Mouse (Mus musculus) liver, adult 2 months (tissue): ENCODE results near the gene Bloc1s3. TPM values are rescaled to one million over a fixed set of nuclear protein-coding genes. Genes with fewer than 3 reads are reported as not detected.
A peak's percentile ranks its signal among the peaks of the same experiment; 100 is the strongest.

Source experiments
- DNase-seq: peaks from one replicate; pipeline ENCODE4 v3.0.0-alpha.2; 2011; ENCODE audit warnings: low read depth, low spot score; ENCODE audit errors: extremely low read depth
- H3K27ac ChIP-seq: fragments of 200-500 bp; replicated peaks from 2 replicates; pipeline ENCODE4 v1.5.1; 2012; ENCODE audit warnings: low read depth, mild to moderate bottlenecking, control low read depth, inconsistent platforms, low read length; ENCODE audit not compliant: insufficient read depth
- H3K27me3 ChIP-seq: fragments of 200-500 bp; 2 replicates; pipeline ENCODE4 v1.6.1; 2012; ENCODE audit warnings: mild to moderate bottlenecking, moderate library complexity, low read length, inconsistent platforms; ENCODE audit not compliant: control insufficient read depth, insufficient read depth
- H3K36me3 ChIP-seq: fragments of 200-500 bp; 2 replicates; pipeline ENCODE4 v1.6.1; 2012; ENCODE audit warnings: low read length, inconsistent platforms; ENCODE audit not compliant: control insufficient read depth, insufficient read depth
- H3K4me1 ChIP-seq: fragments of 200-500 bp; 2 replicates; pipeline ENCODE4 v1.6.1; 2011; ENCODE audit warnings: low read length; ENCODE audit not compliant: control insufficient read depth, insufficient read depth
- H3K4me3 ChIP-seq: fragments of 200-500 bp; 2 replicates; pipeline ENCODE4 v1.5.1; 2011; ENCODE audit warnings: low read depth, mild to moderate bottlenecking, control low read depth, low read length, moderate library complexity; ENCODE audit not compliant: insufficient read depth
- H3K79me2 ChIP-seq: fragments of 200-500 bp; 2 replicates; pipeline ENCODE4 v1.6.1; 2012; ENCODE audit warnings: inconsistent platforms, mild to moderate bottlenecking, low read length, moderate library complexity; ENCODE audit not compliant: control insufficient read depth, insufficient read depth
- H3K9ac ChIP-seq: fragments of 200-500 bp; 2 replicates; pipeline ENCODE4 v1.6.1; 2012; ENCODE audit warnings: low read depth, mild to moderate bottlenecking, control low read depth, inconsistent platforms, low read length
- CTCF ChIP-seq: fragments of 200-500 bp; IDR thresholded peaks from 2 replicates; pipeline ENCODE4 v1.5.1; 2011; ENCODE audit warnings: low read depth, low read length, control low read depth
- POLR2A ChIP-seq: fragments of 200-500 bp; IDR thresholded peaks from 2 replicates; pipeline ENCODE4 v1.6.1; 2011; ENCODE audit warnings: low read length, control low read depth; ENCODE audit not compliant: insufficient read depth; ENCODE audit errors: extremely low read depth
- WGBS: fragments of 180-500 bp; shearing (Covaris S2); methylation state at CpG from one replicate; pipeline ENCODE4 v1.1.7; 2018; 5-methylcytosine and 5-hydroxymethylcytosine counted together
- polyA plus RNA-seq: library from polyadenylated mRNA; depleted of rRNA; stranded (reverse); fragments of >200 nt; gene quantifications from 2 replicates; pipeline ENCODE4 v1.2.3, GENCODE M21; 2012
- total RNA-seq: library from RNA; depleted of rRNA; stranded (reverse); fragments of >200 nt; gene quantifications from 2 replicates; pipeline ENCODE4 v1.2.3, GENCODE M21; 2014

Gene Bloc1s3
- total and polyA plus RNA-seq, 2 experiments: 2.8 to 6.2 TPM

DNA sequence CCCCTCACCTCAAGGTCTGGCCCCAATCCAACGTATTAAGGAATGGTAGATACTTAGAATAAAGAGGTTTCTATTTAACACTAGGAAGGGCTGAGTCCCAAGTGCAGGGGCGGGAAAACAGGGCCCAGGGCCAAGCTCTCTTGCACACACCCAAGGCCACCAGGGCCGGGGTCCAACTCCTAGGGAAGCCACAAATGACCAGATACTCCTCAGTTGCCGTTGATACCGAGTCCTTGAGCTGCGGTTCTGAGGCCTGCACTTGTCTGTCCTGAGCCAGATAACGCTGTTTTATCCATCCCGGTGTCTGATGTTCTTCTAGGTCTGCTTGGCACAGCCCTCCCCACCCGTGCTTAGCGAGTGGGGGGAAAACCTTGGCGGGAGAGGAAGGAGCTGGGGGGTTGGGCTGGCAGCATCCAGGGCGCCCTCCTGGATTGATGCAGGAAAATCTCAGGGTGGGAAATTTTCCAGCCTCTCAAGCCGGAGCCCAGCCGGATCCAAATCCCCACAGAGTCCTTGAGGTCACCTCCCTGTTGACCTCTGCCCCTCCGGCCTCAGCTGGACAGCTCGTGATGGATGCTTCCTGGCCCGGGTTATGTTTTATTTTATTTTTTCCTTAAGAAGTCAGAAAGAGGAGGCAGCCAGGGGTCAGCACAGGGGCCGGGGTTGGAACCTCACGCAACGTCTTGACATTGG is 12.5 kb downstream of the Bloc1s3 start:
- TF ChIP-seq POLR2A: no peak
- WGBS: 69% methylated on average over 20 of the region's 20 CpGs
- H3K27me3 ChIP-seq: no peaks in the 10 kb centered on the region
- H3K9ac ChIP-seq: no peak overlapping the region
- no peaks in the 10 kb centered on the region for H3K36me3 ChIP-seq
- DNase-seq: no peak
- peaks cover 12% of the 10 kb centered on the region for H3K4me1 ChIP-seq
- no peak overlapping the region for H3K4me3 ChIP-seq
- peak overlapping the region; percentile 50 for H3K27ac ChIP-seq
- no peaks in the 10 kb centered on the region for H3K79me2 ChIP-seq

DNA sequence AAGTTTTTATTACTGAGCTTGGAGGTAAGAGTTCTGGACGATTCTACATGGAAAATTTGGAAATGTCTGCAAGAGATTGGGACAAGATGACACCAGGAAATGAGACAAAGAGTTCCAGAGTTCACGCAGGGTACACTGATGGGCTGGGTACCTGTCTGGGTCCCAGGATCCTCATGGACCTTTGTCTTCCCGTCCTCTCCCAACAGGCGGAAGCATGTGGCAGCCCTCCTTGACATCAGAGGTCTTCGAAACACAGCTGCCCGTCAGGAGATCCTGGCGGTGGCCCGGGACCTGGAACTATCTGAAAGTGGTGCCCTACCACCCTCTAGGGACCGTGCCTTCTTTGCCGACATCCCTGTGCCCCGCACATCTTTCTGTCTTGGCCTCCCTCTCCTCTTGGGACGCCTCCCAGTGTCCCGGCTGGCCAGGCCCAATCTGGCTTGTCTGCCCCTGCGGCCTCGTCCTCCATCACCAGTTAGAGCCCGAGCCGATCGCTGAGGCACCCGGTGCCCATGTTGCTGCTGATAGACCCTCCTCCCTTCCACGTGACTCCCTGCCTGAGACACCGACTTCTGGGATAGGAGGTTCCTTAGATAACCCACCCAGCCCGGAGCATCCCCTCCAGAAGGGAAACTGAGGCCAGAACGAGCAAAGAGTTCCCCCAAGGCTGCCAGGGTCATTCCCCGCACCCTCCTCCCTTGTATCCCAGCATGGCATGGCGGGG is 13.3 kb downstream of the Bloc1s3 start:
- peak overlapping the region; percentile 50 for H3K27ac ChIP-seq
- no peaks in the 10 kb centered on the region for H3K36me3 ChIP-seq
- 71% methylated on average over 25 of the region's 25 CpGs for WGBS
- peaks cover 8% of the 10 kb centered on the region for H3K4me1 ChIP-seq
- DNase-seq: no peak
- H3K4me3 ChIP-seq: no peak overlapping the region
- no peaks in the 10 kb centered on the region for H3K79me2 ChIP-seq
- no peaks in the 10 kb centered on the region for H3K27me3 ChIP-seq
- no peak for TF ChIP-seq POLR2A
- TF ChIP-seq CTCF: no peak
- no peak overlapping the region for H3K9ac ChIP-seq

DNA sequence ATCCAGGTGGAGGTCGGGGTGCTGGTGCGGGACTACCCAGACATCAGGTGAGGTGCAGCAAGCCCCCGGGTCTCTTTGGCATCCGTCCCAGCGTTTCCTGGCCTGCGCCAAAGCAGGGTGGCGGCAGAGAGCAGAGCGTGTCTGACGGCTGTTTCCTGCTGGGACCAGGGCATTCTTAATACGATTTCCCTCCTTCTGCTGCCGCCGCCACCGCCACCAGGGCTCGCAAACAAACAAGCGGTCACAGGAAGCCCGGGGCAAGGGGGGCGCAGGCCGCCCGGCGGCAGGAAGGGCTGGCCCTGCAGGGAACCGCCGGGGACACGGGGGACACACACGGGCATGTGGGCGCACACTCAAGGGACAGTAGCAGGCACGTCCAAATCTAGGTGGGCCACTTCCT is 16.4 kb downstream of the Bloc1s3 start:
- peak overlapping the region; percentile 15; the same call in 1 of the 2 replicates for H3K9ac ChIP-seq
- no peak for DNase-seq
- H3K4me1 ChIP-seq: peaks cover 2% of the 10 kb centered on the region; the same call in 1 of the 2 replicates
- H3K4me3 ChIP-seq: no peak overlapping the region
- H3K36me3 ChIP-seq: no peaks in the 10 kb centered on the region
- peaks cover 5% of the 10 kb centered on the region for H3K27me3 ChIP-seq
- H3K27ac ChIP-seq: peak overlapping the region; percentile 20
- TF ChIP-seq CTCF (peak; percentile 28; the same call in 1 of the 2 replicates), POLR2A (no peak)
- 9% methylated on average over 26 of the region's 26 CpGs for WGBS
- H3K79me2 ChIP-seq: no peaks in the 10 kb centered on the region

DNA sequence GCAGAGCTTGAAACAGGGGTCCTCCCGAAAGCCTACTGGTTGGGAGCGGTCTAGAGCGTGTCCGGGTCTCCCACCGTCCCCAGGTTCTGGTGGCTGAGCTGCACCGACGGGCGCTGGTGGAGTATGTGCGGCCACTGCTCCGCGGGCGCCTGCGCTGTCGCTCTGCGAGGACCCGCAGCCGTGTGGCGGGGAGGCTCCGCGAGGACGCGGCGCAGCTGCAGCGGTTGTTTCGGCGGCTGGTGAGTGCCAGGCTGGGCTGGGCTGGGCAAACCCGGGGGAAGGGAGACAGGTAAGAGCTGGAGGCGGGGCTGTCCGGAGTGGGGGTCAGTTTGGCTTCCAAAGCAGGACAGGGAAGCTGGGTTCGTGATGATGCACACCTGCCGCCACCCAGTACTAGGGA is 18.6 kb downstream of the Bloc1s3 start:
- Histone ChIP-seq H3K9ac (no peak overlapping the region), H3K27ac (no peak overlapping the region), H3K4me3 (no peak overlapping the region), H3K36me3 (no peaks in the 10 kb centered on the region), H3K79me2 (no peaks in the 10 kb centered on the region), H3K4me1 (peaks cover 3% of the 10 kb centered on the region; the same call in 1 of the 2 replicates), H3K27me3 (peaks cover 5% of the 10 kb centered on the region)
- 25% methylated on average over 31 of the region's 31 CpGs for WGBS
- no peak for TF ChIP-seq POLR2A
- TF ChIP-seq CTCF: no peak
- DNase-seq: no peak

DNA sequence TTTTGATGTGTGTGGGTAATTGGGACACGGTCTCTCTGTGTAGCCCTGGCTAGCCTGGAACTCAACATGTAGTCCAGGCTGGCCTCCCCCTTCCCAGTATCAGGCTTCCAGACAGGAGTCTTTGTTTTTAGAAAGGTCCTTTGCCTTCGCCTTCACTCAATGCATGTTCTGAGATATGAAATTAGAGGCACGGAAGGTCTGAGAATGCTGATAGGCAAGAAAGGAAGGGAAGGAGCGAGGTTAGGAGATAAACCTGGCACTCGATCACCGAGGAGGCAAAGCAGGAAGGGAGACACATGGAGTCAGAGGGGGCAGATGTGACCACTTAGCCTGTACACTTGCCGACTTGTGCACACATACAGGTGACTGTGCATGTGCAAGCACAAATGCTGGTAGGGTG is 21.6 kb downstream of the Bloc1s3 start:
- no peak for DNase-seq
- Histone ChIP-seq H3K9ac (no peak overlapping the region), H3K79me2 (no peaks in the 10 kb centered on the region)

DNA sequence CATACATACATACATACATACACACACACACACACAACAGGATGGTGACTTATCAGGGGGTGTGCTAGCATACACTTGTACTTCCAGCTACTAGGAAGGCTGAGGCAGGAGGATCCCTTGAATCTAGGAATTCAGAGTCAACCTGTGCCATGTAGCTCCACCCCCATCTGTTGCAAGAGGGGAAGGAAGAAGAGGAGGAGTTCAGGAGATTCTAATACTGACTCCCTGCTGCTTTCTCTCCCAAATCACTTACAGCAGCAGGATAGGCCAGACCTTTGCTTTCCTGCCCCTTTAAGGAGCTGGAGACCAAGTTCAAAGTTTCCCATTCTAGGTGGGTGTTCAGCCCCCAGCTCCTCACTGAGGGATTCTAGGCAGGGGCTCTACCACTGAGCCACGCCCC is 22.7 kb downstream of the Bloc1s3 start:
- Histone ChIP-seq H3K4me3 (no peak overlapping the region), H3K36me3 (no peaks in the 10 kb centered on the region), H3K9ac (no peak overlapping the region), H3K27me3 (peaks cover 5% of the 10 kb centered on the region), H3K27ac (no peak overlapping the region), H3K79me2 (no peaks in the 10 kb centered on the region), H3K4me1 (peaks cover 1% of the 10 kb centered on the region; the same call in 1 of the 2 replicates)
- no peak for DNase-seq
- TF ChIP-seq POLR2A: no peak
- TF ChIP-seq CTCF: no peak
- 100% methylated on average over 1 of the region's 1 CpGs for WGBS

More for the DNA sequence above, 21.6 kb downstream of the Bloc1s3 start:
- Histone ChIP-seq H3K36me3 (no peaks in the 10 kb centered on the region), H3K27ac (0 out of 2 replicates have a peak overlapping the region, but pooled peaks have one; percentile 18), H3K27me3 (peaks cover 5% of the 10 kb centered on the region), H3K4me3 (no peak overlapping the region), H3K4me1 (peaks cover 1% of the 10 kb centered on the region; the same call in 1 of the 2 replicates)
- TF ChIP-seq CTCF (no peak), POLR2A (no peak)
- WGBS: 79% methylated on average over 7 of the region's 7 CpGs
